10 mouse cellular contexts compared by ENCODE assay signal in the genomic region with DNA sequence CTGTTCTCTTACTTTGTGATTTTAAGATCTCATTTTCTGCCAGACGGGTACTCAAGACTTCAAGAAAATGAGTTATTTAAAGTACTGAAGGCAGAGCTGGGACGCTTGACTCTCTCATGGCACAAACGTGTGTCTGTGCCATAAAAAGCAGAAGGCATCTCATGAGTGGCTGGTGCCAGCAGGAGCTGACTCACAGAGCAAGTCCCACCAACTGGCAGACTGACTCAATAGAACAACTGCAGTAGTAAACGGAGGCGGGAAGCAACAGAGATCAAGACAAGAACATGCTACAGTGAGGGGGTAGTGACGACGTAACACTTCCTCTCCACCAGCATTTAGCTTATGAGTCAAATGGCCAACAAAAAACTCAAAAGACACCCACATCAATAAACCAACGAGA. TPM values are rescaled to one million over a fixed set of nuclear protein-coding genes. Genes with fewer than 3 reads are reported as not detected.
DNase-seq lines count a peak whose midpoint lies in the region; TF ChIP-seq lines count a peak whose summit lies in the region.
"Had no signal": no experiment of that assay in that cellular context is flagged by ENCODE, and none has a peak within 500 bp of the region (broad histone marks: within the 10 kb centered on the region; RNA-seq: fewer than 3 reads in every experiment).

No protein-coding gene starts in this region.

- WGBS in lung, adult 2 months, result 50% methylated on average over 8 of the region's 8 CpGs

- H3K4me3 ChIP-seq in lung, adult 2 months (replicated peaks; ENCODE audit: extremely low read depth, low read depth, low read length), result no peak overlapping the region

- peaks cover 6% of the 10 kb centered on the region for H3K4me1 ChIP-seq in lung, adult 2 months (ENCODE audit: control insufficient read depth, insufficient read depth, low read length)

- peak; percentile 43 for DNase-seq in adrenal gland, postnatal 14 days
- DNase-seq in adrenal gland, postnatal 4 days (ENCODE audit: low spot score in 2 of 2), result no peak
- DNase-seq in lung, postnatal 36 days, result peak; percentile 21
- DNase-seq in lung, adult 2 months, result no peak
- peak; percentile 34 to 44 for DNase-seq in layer of hippocampus, postnatal 25 days (ENCODE audit: extremely low spot score in 1 of 2, low spot score in 1 of 2)
- DNase-seq in thymus, postnatal 4 days, result peak; percentile 17
- DNase-seq in heart, adult 11 months, result no peak
- DNase-seq in lung, postnatal 10 days, result no peak
- DNase-seq: cerebellum, postnatal 36 days had no signal

- TF ChIP-seq CTCF in lung, adult 2 months (IDR thresholded peaks at IDR 0.05; ENCODE audit: insufficient read depth, low read length), result no peak

- no peak for TF ChIP-seq POLR2A in lung, adult 2 months (IDR thresholded peaks at IDR 0.05; ENCODE audit: borderline replicate concordance, extremely low read depth, low read depth, low read length)

RNA-seq across cellular contexts. Expression of gene Rrp1b, which starts 12.8 kb away (rescaled TPM):
- total RNA-seq in adrenal gland, postnatal 14 days (2021), result 24.8 and 26.3 TPM in 2 replicates
- total RNA-seq in adrenal gland, postnatal 4 days (2021), result 10 to 100 TPM; 29.2 to 35.3 TPM
- 10.0 and 12.6 TPM in 2 replicates for polyA plus RNA-seq in lung, adult 2 months (2012; rRNA removed)
- total RNA-seq in layer of hippocampus, postnatal 25 days (2021), result 10 to 100 TPM; 15.3 to 22.4 TPM

RNA-seq across cellular contexts. Expression of gene Hsf2bp, which starts 13.1 kb away (rescaled TPM):
- total RNA-seq in adrenal gland, postnatal 14 days (2021), result 0.78 and 0.83 TPM in 2 replicates
- total RNA-seq in adrenal gland, postnatal 4 days (2021), result 1 to 10 TPM; 1.9 TPM
- 0.38 and 0.42 TPM in 2 replicates for polyA plus RNA-seq in lung, adult 2 months (2012; rRNA removed)
- total RNA-seq in layer of hippocampus, postnatal 25 days (2021), result 1 to 10 TPM in 1 of 2 experiments, under 1 TPM in 1; 0.84 to 1.0 TPM
- polyA plus RNA-seq: macrophage had no signal

Comparison
In these comparisons a context has a peak if more than half of its experiments do, and no peak if none do; other contexts are left out.
1. DNase-seq: peak in adrenal gland, postnatal 14 days (single experiment), lung, postnatal 36 days (single experiment), layer of hippocampus, postnatal 25 days (2 of 2) and thymus, postnatal 4 days (single experiment); none in adrenal gland, postnatal 4 days (0 of 2), lung, adult 2 months (single experiment), heart, adult 11 months (single experiment) and lung, postnatal 10 days (single experiment).